Mouse (Mus musculus): ENCODE results near the gene Stap2.

DNA sequence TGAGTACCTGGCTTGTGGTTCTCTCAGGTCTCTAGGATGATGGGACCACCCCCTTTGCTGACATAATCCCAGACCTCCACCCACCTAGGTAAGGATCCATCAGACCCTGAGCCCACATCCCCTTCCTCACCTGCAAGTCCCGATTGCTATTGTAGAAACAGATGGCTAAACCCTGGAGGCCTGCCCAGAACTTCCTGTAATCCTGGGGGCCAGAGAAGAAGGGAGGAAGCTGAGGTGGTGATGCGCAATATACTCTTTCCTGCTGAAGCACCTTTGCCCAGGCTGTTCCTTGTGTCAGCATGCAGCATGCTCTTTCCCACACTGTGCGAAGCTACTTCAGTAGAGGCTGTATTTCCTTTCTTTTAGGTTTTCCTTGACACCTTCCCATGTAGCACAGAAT is 2.4 kb downstream of the Stap2 start:
- TF ChIP-seq CTCF (IDR thresholded peaks at IDR 0.05; ENCODE audit: low read depth, low read length) (no peak), POLR2A (IDR thresholded peaks at IDR 0.05; ENCODE audit: borderline replicate concordance, low read depth, low read length) (no peak)

Data from bone marrow macrophage, adult 2 months (primary cell).